Mouse (Mus musculus) hematopoietic stem cell, adult 5-6 weeks (primary cell): ENCODE measurements around the gene Rpl23a. TPM values are rescaled to one million over a fixed set of nuclear protein-coding genes. Genes with fewer than 3 reads are reported as not detected.
"Not testable (repeated sequence)": the region's sequence is repeated elsewhere in the genome, so short reads cannot be mapped to it uniquely, and the experiment has no call there.

Experiments used
- ATAC-seq, 2 experiments: fragments of 125-278 bp in 1 of 2; replicated peaks in 1 of 2; 2 replicates each; pipeline ENCODE4 v1.8.0; 2016 to 2017; ENCODE audit warnings: inconsistent platforms in 2 of 2, mild to moderate bottlenecking in 2 of 2, moderate number of reproducible peaks in 2 of 2, low read depth in 1 of 2, moderate TSS enrichment in 1 of 2; ENCODE audit not compliant: low FRiP score in 2 of 2, poor library complexity in 2 of 2, severe bottlenecking in 2 of 2, insufficient read depth in 1 of 2, low TSS enrichment in 1 of 2
- total RNA-seq: library from RNA; stranded (forward); fragments of 172-1452, 232-1000 nt; gene quantifications from 2 replicates; pipeline ENCODE4 v1.2.3, GENCODE M21; 2017

The Rpl23a gene
- total RNA-seq, 1 experiment from 2014 or later: 3,769 TPM

GRCm38 (mm10) chr11:78160675-78161074 lies 22.7 kb downstream of the Rpl23a start:
- ATAC-seq: no peak

GRCm38 (mm10) chr11:78160171-78160570 lies 23.2 kb downstream of the Rpl23a start:
- no peak for ATAC-seq

GRCm38 (mm10) chr11:78159557-78159956 lies 23.8 kb downstream of the Rpl23a start:
- ATAC-seq: no peak

DNA sequence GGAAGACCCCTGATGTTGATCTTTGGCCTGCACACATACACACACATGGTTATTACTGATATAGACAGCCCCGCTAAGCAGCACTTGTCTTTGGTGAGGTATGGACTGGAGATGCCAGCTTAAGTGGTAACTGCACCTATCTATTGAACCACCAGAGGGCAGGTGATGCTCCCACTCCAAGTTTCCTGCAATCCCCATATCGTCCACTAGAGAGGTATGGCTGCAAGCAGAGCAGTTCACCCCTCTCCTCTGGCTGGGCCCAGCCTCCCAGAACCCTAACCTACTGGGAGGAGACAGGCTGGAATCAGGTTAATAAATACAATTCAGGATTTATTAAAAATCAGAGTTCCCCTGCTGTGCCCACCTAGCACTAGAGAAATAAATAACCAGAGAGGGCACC lies 24.3 kb downstream of the Rpl23a start:
- peak; percentile 84 to 85 for ATAC-seq

DNA sequence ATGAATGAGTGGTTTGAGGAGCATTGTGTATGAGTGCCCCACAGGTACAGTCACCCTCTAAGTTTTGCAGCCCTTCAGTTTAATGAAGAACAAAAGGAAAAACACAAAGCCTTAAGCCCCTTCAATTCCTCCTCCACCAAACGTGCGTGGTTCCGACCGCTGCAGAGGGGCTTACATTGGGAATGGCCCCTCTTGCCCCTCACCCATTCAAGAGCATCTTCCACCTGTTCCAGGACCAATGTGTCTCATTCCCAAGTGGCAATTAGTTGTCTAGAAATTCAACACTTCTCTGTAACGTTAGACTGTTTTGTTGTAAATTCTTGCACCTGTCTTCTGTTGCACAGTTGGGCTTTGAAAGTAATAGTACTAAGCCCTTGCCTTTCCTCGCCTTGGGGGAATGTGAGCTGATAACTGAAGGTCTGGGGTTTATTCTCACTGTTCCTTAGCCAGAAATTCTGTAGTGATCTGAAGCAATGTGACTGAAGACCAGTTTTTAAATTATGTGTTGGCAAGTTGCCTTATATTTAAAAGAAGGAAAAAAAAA lies 27.2 kb downstream of the Rpl23a start:
- ATAC-seq: no peak

DNA sequence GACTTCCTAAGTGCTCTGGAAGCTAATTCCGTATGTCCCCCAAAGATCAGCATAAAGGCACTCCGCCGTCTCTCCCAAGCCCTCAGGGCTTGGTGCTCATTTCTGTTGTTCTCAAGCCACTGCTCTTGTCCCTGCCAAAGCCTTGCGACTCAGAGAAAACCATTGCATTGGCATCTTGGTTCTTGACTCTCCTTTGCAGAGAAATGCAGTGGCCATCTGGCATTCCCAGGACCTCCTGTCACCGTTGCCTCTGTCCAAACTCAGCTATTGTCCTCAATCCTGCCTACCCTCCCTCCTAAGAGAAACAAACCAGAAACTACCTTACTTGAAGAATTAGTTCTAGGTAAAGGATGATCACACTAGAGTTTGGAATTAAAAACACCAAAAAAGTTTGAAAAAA lies 27.7 kb downstream of the Rpl23a start:
- no peak for ATAC-seq

- no peak for ATAC-seq
Observed at GRCm38 (mm10) chr11:78153778-78154177, 29.6 kb downstream of the Rpl23a start.

DNA sequence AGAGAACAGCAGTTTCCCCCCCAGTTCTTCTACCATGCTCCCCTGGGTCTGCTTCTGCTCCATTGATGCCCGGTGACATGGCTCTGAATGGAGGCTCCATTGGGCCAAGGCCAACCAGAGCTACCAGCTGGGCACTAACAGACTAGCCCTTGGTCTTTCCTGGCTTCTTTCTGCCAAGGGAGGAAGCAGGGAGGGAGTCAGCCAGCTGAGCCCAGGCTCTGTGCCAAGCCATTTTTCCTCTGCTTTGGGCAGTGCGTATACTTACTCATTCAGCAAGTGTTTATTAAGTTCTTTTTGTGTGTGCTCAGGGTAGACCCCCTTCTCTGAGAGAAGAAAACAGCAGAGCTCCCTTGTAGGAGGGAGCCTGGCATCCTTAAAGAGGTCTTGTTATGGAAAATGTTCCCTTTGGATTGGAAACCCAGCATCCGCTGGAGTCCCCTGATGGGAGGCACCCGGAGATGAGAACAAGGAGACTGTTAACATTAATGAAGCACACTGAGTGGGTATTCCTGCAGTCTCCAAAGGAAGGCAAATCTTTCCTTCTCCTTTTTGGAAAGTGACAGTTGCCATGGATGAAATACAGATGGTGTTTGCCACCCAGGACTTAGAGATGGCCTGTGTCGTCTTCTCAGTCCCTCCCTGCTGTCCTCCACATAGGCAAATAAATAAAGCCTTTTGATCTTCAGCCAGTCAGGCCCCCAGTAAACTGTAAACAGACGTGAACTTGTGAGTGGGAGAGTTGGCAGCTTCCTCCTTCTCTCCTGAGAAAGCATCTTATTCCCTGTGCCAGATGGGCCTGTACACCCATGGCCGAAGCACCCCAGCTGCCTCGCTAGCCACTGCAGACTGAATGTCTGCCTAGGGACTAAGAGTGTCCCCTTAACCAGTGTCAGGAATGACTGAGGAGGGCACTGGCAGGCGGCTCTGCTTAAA lies 30.8 kb downstream of the Rpl23a start:
- no peak for ATAC-seq

GRCm38 (mm10) chr11:78151161-78151560 lies 32.2 kb downstream of the Rpl23a start:
- ATAC-seq: peak in 1 of 2 experiments; percentile 32; a peak in 1 of 4 replicates

DNA sequence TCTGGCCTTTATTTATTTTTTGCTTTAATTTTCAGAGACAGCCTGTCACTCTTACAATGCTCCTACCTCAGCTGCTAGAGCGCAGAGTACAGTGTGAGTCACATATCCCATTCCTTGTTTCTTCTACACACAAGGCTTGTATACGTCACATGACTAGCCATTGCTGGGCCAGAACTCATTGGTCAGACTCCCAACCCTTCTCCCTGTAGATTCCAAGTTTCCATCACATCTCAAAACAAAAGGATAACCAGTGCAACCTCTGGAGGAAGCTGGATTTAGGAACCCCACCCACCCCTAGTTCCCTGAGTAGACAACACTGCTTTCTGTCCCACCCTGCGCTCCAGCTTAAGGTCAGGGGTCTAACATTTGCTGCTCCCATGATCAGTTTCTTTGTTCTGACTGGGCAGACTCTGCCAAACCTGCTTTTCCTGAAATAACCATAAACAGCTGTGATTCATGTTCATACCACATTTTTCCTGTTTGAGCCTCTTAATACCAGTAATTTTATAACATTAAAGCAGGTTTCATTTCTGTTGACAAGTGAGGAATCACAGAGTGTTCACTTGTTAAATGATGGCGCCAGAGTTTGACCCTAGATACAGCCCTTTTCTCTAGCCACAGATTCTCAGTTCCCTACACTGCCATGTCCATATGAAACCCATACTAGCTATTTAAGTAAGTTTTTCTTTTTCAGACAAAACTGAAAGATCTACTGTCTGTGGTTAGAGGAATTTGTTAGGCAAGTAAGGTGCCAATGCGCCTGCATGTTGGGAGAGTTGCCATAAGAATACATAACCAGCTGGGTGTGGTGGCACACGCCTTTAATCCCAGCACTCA lies 36.5 kb downstream of the Rpl23a start:
- no peak for ATAC-seq

- no peak for ATAC-seq
Observed at GRCm38 (mm10) chr11:78146168-78146567, 37.2 kb downstream of the Rpl23a start.

DNA sequence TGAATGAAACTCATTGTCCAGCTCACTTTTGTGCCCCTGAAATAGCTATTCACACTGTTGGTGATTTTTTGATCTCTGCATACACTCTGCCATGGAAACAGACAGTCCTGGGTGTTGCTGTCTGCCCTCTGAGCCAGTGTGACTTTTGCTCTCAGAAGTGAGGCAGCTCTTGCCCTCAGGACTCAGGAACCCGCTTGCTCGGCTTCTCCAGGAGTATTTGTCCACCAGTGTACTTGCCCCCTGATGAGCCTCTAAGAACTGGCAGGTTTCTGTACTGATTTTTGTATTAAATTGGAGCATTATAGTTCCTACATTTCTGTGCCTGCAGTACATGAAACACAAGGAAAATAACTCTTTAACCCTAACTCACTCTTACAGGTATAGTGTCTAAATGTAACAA lies 39.9 kb downstream of the Rpl23a start:
- ATAC-seq: no peak

DNA sequence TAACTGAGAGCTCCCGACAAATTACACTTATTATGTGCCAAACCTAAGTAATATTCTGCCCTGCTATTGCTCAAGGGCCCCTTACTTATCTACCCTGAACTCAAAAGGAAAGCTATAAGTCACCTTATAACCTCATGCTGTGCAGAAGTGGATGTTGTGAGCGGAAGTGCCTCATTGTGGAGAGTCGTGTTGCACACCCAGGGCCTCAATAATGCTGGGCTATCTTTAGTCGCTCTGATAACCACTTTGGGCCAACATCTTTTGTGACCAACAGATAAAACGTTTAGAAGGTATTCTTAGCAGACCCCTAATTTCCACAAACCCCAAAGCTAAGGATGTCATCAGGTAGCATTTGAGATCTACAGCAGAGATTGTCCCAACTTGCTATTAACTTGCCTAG lies 42.7 kb downstream of the Rpl23a start:
- no peak for ATAC-seq

- no peak for ATAC-seq
Observed at GRCm38 (mm10) chr11:78138023-78138422, 45.4 kb downstream of the Rpl23a start.

DNA sequence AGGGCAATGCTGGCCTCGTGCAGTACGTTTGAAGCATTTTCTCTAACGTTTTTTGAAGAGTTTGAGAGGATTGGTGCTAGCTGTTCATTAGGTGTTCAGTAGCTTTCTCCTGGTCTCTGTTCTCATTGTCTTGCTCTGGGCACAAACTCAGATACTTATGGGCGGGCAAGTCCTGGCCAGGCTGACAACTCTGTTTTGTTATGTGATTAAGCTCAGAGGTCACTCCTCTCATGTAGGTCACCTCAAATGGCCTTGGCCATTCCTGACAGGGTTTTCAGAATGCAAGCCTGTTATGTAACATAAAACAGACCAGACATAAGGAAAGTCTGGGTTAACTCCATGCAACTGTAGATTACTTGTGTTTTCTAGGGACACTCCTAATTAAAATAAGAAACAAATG lies 45.8 kb downstream of the Rpl23a start:
- no peak for ATAC-seq

DNA sequence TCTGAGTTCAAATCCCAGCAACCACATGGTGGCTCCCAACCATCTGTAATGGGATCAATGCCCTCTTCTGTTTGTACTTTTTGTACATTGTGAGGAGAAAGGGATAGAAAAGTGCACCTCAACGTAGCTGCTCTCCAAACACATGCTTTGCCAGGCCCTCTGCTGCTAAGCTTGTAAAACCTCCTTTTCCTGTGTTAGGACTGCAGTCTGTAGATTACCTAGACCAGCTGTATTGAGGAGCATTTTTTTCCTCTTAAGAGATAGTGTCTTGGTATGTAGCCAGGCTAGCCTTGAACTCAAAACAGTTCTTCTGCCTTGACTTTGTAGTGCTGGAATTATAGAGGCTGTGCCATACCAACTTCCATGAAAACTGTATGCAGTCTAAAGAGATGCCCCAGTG lies 47.3 kb downstream of the Rpl23a start:
- no peak for ATAC-seq

GRCm38 (mm10) chr11:78135314-78135713 lies 48.1 kb downstream of the Rpl23a start:
- ATAC-seq: not testable (repeated sequence)

DNA sequence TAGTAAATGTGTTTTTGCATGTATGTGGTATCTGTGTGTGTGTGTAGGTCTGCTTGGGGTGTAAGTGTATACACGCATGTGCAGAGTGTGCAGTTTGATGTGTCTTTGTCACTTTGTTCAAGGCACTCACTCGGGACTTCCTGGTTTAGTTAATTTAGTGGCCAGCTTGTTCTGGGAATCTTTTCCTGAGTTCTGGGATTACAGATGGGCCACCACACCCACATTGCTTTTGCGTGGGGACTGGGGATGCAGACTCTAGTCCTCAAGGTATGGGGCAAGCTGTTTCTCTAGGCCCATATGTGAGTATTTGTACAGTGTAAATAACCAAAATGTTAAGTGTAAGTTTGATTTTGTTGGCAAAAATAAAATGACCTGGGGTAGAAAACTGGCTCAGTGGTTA lies 49.0 kb downstream of the Rpl23a start:
- ATAC-seq: no peak
